ENCODE assay signal across 8 mouse cellular contexts in genomic region chr19:6453349-6453748, GRCm38 (mm10). TPM values are rescaled to one million over a fixed set of nuclear protein-coding genes. Genes with fewer than 3 reads are reported as not detected.
DNase-seq lines count a peak whose midpoint lies in the region; ATAC-seq and TF ChIP-seq lines count a peak whose summit lies in the region.

No protein-coding gene starts in this region.

- no peak overlapping the region for H3K4me3 ChIP-seq in gastrocnemius, adult 2 months

- no peak for TF ChIP-seq CTCF in gastrocnemius, adult 2 months (IDR thresholded peaks at IDR 0.05)

- peak; percentile 90 for DNase-seq in heart, adult 11 months
- no peak for DNase-seq in heart, postnatal 4 days
- peak; percentile 87 for DNase-seq in gastrocnemius, adult 2 months
- peak; percentile 61 for DNase-seq in left cerebral cortex, adult 11 months (ENCODE audit: low spot score)
- peak; percentile 66 for DNase-seq in right cerebral cortex, postnatal 14 days
- no peak for DNase-seq in B cell, adult 2 months

- ATAC-seq in erythroblast, adult 5-6 weeks (replicated peaks; ENCODE audit: low FRiP score, poor library complexity, severe bottlenecking): no peak
- no peak for ATAC-seq in CD4-positive, CD25-positive, alpha-beta regulatory T cell, adult 4 months

- intact Hi-C loops in gastrocnemius, adult 2 months (cut with DNase I): loop anchor here (5.0 kb wide), 1 partner anchor 51 kb away; no protein-coding TSS in a partner anchor

- peak overlapping the region; percentile 88; the same call in 1 of the 2 replicates for H3K27ac ChIP-seq in gastrocnemius, adult 2 months

RNA-seq across cellular contexts. Expression of gene Nrxn2, which starts 34.8 kb away (rescaled TPM):
- total RNA-seq in heart, postnatal 4 days (2021): 1 to 10 TPM; 3.5 to 3.7 TPM
- 1 to 10 TPM in 1 of 2 experiments, under 1 TPM in 1; 0.77 to 2.0 TPM for total RNA-seq in gastrocnemius, adult 2 months (2021)
- not detected in 2 replicates for total RNA-seq in erythroblast, adult 5-6 weeks (2015; ENCODE audit: low replicate concordance)
- not detected in 2 replicates for total RNA-seq in erythroblast, adult 5-6 weeks (2017; ENCODE audit: low replicate concordance)
- not detected for polyA plus RNA-seq in CD4-positive, CD25-positive, alpha-beta regulatory T cell, adult 4 months (2017; shearing (Covaris generic))

RNA-seq across cellular contexts. Expression of gene Rasgrp2, which starts 54.2 kb away (rescaled TPM):
- total RNA-seq in heart, postnatal 4 days (2021): 10 to 100 TPM; 42.6 to 45.1 TPM
- total RNA-seq in gastrocnemius, adult 2 months (2021): 10 to 100 TPM; 14.9 to 24.6 TPM
- 55.4 and 90.1 TPM in 2 replicates for total RNA-seq in erythroblast, adult 5-6 weeks (2015; ENCODE audit: low replicate concordance)
- 31.9 and 39.0 TPM in 2 replicates for total RNA-seq in erythroblast, adult 5-6 weeks (2017; ENCODE audit: low replicate concordance)
- 100 to 1,000 TPM in 1 of 2 experiments, 10 to 100 TPM in 1; 80.3 to 117 TPM for polyA plus RNA-seq in CD4-positive, CD25-positive, alpha-beta regulatory T cell, adult 4 months (2017; shearing (Covaris generic))

Comparison
In these comparisons a context has a peak if more than half of its experiments do, and no peak if none do; other contexts are left out.
1. DNase-seq: peak in heart, adult 11 months (single experiment), gastrocnemius, adult 2 months (single experiment), left cerebral cortex, adult 11 months (single experiment) and right cerebral cortex, postnatal 14 days (single experiment); none in heart, postnatal 4 days (single experiment) and B cell, adult 2 months (0 of 2).